8 mouse cellular contexts compared by ENCODE assay signal in the genomic region with DNA sequence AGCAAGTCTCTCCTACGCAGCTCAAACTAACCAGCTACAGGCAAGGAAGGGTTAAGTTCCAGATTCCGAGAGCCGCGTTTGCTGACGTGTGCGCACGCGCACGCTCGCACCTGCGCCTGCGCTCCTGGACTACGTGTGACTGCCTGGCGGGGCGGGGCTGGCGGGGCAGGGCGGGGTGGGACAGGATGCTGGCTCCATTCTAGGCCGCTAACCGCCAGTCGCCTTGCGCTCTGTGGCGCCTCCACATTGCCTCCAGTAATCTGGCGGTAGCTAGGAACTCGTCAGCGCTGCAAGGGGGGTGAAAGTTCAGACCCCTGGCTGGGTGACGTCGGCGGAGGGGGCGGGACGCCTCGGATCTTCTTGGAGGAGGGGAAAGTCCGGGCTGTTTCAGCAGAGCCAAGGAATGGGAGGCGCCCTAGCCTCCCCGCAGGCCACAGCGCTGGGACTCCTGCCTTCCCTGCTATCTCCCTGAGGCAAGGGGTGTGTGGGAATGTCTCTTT. TPM values are rescaled to one million over a fixed set of nuclear protein-coding genes. Genes with fewer than 3 reads are reported as not detected.
DNase-seq lines count a peak whose midpoint lies in the region; ATAC-seq lines count a peak whose summit lies in the region.

No protein-coding gene starts in this region.

- peak; percentile 99 for DNase-seq in adipocyte (ENCODE audit: low spot score)
- DNase-seq in embryo, embryonic 10 days (ENCODE audit: low spot score) = peak; percentile 92
- peak; percentile 89 for DNase-seq in gastrocnemius, postnatal 10 days
- DNase-seq in induced T-regulatory cell, adult 2 months (ENCODE audit: low read depth) = peak; percentile 94
- peak; percentile 86 to 91 for DNase-seq in left cerebral cortex, adult 9 months (ENCODE audit: low spot score in 2 of 2)
- peak; percentile 77 for DNase-seq in right cerebral cortex, postnatal 14 days
- peak; percentile 86 to 95 for DNase-seq in urinary bladder, postnatal 36 days (ENCODE audit: low spot score in 2 of 2)

- ATAC-seq in megakaryocyte progenitor cell, adult 5-6 weeks (replicated peaks; ENCODE audit: poor library complexity) = peak; percentile 100

RNA-seq across cellular contexts. Expression of a gene that starts 29.6 kb away (rescaled TPM):
- total RNA-seq in gastrocnemius, postnatal 10 days (2021) = 100 to 1,000 TPM; 147 to 155 TPM
- 133 and 134 TPM in 2 replicates for total RNA-seq in megakaryocyte progenitor cell, adult 5-6 weeks (2015)
- total RNA-seq in megakaryocyte progenitor cell, adult 5-6 weeks (2017) = 107 and 135 TPM in 2 replicates

Comparison
In these comparisons a context has a peak if more than half of its experiments do, and no peak if none do; other contexts are left out.
1. Peak in every context shown above with its lines: DNase-seq and ATAC-seq.